Mouse (Mus musculus): Measurements from ENCODE around the gene Plac9a. TPM values are rescaled to one million over a fixed set of nuclear protein-coding genes. Genes with fewer than 3 reads are reported as not detected.

Plac9a gene
- total RNA-seq, 2 experiments from 2014 or later, result 1.2 TPM; not detected in 1

GRCm38 (mm10) chr14:25840961-25841360, 61.9 kb downstream of the Plac9a start:
- no peak for DNase-seq (ENCODE audit: extremely low spot score in 1 of 2, low spot score in 1 of 2)

- no peak for DNase-seq (ENCODE audit: extremely low spot score in 1 of 2, low spot score in 1 of 2)
These were observed 63.1 kb downstream of the Plac9a start for GRCm38 (mm10) chr14:25839791-25840190.

GRCm38 (mm10) chr14:25838411-25838810, 64.5 kb downstream of the Plac9a start:
- no peak for DNase-seq (ENCODE audit: extremely low spot score in 1 of 2, low spot score in 1 of 2)

Other genes starting within 250 kb of the Plac9a start
- gene Ppif, start 208.9 kb downstream of the Plac9a start, total RNA-seq (2021), result 10 to 100 TPM; 26.0 to 27.7 TPM
- gene Zcchc24, start 134.1 kb downstream of the Plac9a start, total RNA-seq (2021), result 10 to 100 TPM; 56.1 to 59.0 TPM
- gene Anxa11, start 60.9 kb downstream of the Plac9a start, total RNA-seq (2021), result 10 to 100 TPM; 64.8 to 69.7 TPM
- gene Tmem254a, start 24.6 kb upstream of the Plac9a start, total RNA-seq (2021), result 1 to 10 TPM; 6.1 to 7.2 TPM
- gene Cphx1, start 35.2 kb upstream of the Plac9a start, total RNA-seq (2021), result not detected
- gene Duxbl1, start 75.5 kb upstream of the Plac9a start, total RNA-seq (2021), result under 1 TPM in 1 of 2 experiments, not detected in 1; 0.47 TPM
- gene Gm9780, start 139.6 kb upstream of the Plac9a start, total RNA-seq (2021), result 1 to 10 TPM; 3.0 to 5.3 TPM
- 10 to 100 TPM; 34.3 to 34.5 TPM for gene Tmem254c, start 164.3 kb upstream of the Plac9a start, total RNA-seq (2021)
- gene Cphx2, start 178.4 kb upstream of the Plac9a start, total RNA-seq (2021), result not detected
- gene Cphx3, start 179.2 kb upstream of the Plac9a start, total RNA-seq (2021), result not detected
- gene Duxbl2, start 215.2 kb upstream of the Plac9a start, total RNA-seq (2021), result 1 to 10 TPM; 1.5 to 2.6 TPM